Mouse (Mus musculus) thymus, postnatal 0 days (tissue): ENCODE measurements around the gene Pdgfc. TPM values are rescaled to one million over a fixed set of nuclear protein-coding genes. Genes with fewer than 3 reads are reported as not detected.
"Not testable (repeated sequence)": the region's sequence is repeated elsewhere in the genome, so short reads cannot be mapped to it uniquely, and the experiment has no call there.

Experiments
- DNase-seq: peaks from one replicate; pipeline ENCODE4 v3.0.0-alpha.2; 2015; ENCODE audit warnings: low spot score
- polyA plus RNA-seq: library from polyadenylated mRNA; unstranded; fragments of >200 nt; fragmentation: Nextera tagmentation; extraction: Ambion mirVana; gene quantifications from 2 replicates; pipeline ENCODE4 v1.2.1, GENCODE M21; 2015

Pdgfc gene
- polyA plus RNA-seq, 1 experiment from 2014 or later, result 2.1 TPM

GRCm38 (mm10) chr3:81045344-81046050 lies 9.3 kb downstream of the Pdgfc start:
- DNase-seq, result no peak

- DNase-seq, result no peak
Observed at GRCm38 (mm10) chr3:81046652-81047607, 10.7 kb downstream of the Pdgfc start.

GRCm38 (mm10) chr3:81051522-81051921 lies 15.3 kb downstream of the Pdgfc start:
- no peak for DNase-seq

GRCm38 (mm10) chr3:81052422-81052821 lies 16.2 kb downstream of the Pdgfc start:
- DNase-seq, result no peak

GRCm38 (mm10) chr3:81054074-81054473 lies 17.9 kb downstream of the Pdgfc start:
- no peak for DNase-seq

GRCm38 (mm10) chr3:81057719-81058118 lies 21.5 kb downstream of the Pdgfc start:
- DNase-seq, result no peak

GRCm38 (mm10) chr3:81058527-81059031 lies 22.4 kb downstream of the Pdgfc start:
- no peak for DNase-seq

- no peak for DNase-seq
Observed at GRCm38 (mm10) chr3:81068550-81068949, 32.3 kb downstream of the Pdgfc start.

- no peak for DNase-seq
Observed at GRCm38 (mm10) chr3:81101136-81101535, 64.9 kb downstream of the Pdgfc start.

GRCm38 (mm10) chr3:81102158-81102876 lies 66.1 kb downstream of the Pdgfc start:
- DNase-seq, result no peak

GRCm38 (mm10) chr3:81102877-81103420 lies 66.7 kb downstream of the Pdgfc start:
- DNase-seq, result no peak

- no peak for DNase-seq
Observed at GRCm38 (mm10) chr3:81107515-81107914, 71.3 kb downstream of the Pdgfc start.

GRCm38 (mm10) chr3:81110968-81111367 lies 74.8 kb downstream of the Pdgfc start:
- DNase-seq, result no peak

- no peak for DNase-seq
Observed at GRCm38 (mm10) chr3:81112892-81113291, 76.7 kb downstream of the Pdgfc start.

- no peak for DNase-seq
Observed at GRCm38 (mm10) chr3:81120664-81121063, 84.4 kb downstream of the Pdgfc start.

- no peak for DNase-seq
Observed at GRCm38 (mm10) chr3:81121731-81122130, 85.5 kb downstream of the Pdgfc start.

- DNase-seq, result no peak
Observed at GRCm38 (mm10) chr3:81123461-81123860, 87.2 kb downstream of the Pdgfc start.

GRCm38 (mm10) chr3:81127013-81127412 lies 90.8 kb downstream of the Pdgfc start:
- no peak for DNase-seq

GRCm38 (mm10) chr3:81136985-81137384 lies 100.8 kb downstream of the Pdgfc start:
- DNase-seq, result no peak

- DNase-seq, result not testable (repeated sequence)
Observed at GRCm38 (mm10) chr3:81138030-81138429, 101.8 kb downstream of the Pdgfc start.

- no peak for DNase-seq
Observed at GRCm38 (mm10) chr3:81143730-81144129, 107.5 kb downstream of the Pdgfc start.
